Mouse (Mus musculus) CH12.LX (cell line): Measurements from ENCODE around the gene Chd4.

ENCODE experiments used
- CHD2 ChIP-seq: IDR thresholded peaks from 2 replicates; pipeline ENCODE4 v1.6.1; 2011; ENCODE audit warnings: low read length, improper control_type of control experiment
- CTCF ChIP-seq, 2 experiments: IDR thresholded peaks in 1 of 2; conservative IDR thresholded peaks in 1 of 2; 2 replicates each; pipeline ENCODE4 v1.5.1; 2011 to 2012; ENCODE audit warnings: low read depth in 2 of 2, low read length in 2 of 2, improper control_type of control experiment in 1 of 2, inconsistent platforms in 1 of 2, mild to moderate bottlenecking in 1 of 2, moderate library complexity in 1 of 2
- E2F4 ChIP-seq: IDR thresholded peaks from 2 replicates; pipeline ENCODE4 v1.6.1; 2011; ENCODE audit warnings: low read depth, low read length, improper control_type of control experiment; ENCODE audit not compliant: insufficient replicate concordance
- EP300 ChIP-seq: IDR thresholded peaks from 2 replicates; pipeline ENCODE4 v1.6.1; 2011; ENCODE audit warnings: low read length, improper control_type of control experiment
- HCFC1 ChIP-seq: IDR thresholded peaks from 2 replicates; pipeline ENCODE4 v1.6.1; 2012; ENCODE audit warnings: low read depth, mild to moderate bottlenecking, inconsistent platforms, low read length, improper control_type of control experiment
- MAFK ChIP-seq: IDR thresholded peaks from 2 replicates; pipeline ENCODE4 v1.6.1; 2011; ENCODE audit warnings: low read length, improper control_type of control experiment; ENCODE audit not compliant: insufficient replicate concordance
- MAX ChIP-seq: IDR thresholded peaks from 2 replicates; pipeline ENCODE4 v1.6.1; 2011; ENCODE audit warnings: low read length, improper control_type of control experiment
- SIN3A ChIP-seq: IDR thresholded peaks from 2 replicates; pipeline ENCODE4 v1.6.1; 2012; ENCODE audit warnings: low read length, improper control_type of control experiment, inconsistent platforms
- ZKSCAN1 ChIP-seq: IDR thresholded peaks from 2 replicates; pipeline ENCODE4 v1.6.1; 2012; ENCODE audit warnings: low read depth, inconsistent platforms, low read length, improper control_type of control experiment, borderline replicate concordance

DNA sequence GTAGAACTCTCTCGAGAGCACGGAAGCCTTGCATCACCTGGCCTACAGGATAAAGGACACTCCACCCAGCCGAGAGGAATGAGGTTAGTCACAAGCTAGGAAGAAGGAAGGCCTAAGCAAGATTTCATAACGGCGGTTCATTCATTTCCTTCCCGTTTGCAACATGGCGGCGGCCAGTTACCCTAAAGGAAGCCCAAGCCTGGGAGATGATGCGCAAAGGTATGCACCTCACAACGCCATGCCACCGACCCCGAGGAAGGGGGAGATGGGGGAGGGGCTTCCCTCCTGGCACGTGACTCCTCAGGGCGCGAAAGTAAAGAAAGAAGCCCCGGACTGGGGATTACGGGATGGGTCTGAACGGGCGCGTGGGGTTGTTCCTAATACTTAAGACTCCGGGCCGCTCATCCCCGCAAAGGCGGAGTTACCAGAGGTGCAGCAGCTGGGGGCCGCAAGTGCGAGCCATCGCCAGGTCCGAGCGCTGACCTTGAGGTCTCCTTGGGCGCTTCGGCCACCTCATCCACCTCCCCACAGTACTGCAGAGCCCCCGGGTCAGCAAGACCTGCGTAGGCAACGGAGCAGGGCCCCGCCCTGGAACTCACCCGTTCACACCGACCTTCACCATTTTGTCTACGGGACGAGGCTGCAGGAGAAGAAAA lies 69.0 kb downstream of the Chd4 start:
- TF ChIP-seq CTCF (conservative IDR thresholded peaks at IDR 0.05 in 1 of 2, IDR thresholded peaks at IDR 0.05 in 1 of 2; ENCODE audit: low read depth in 2 of 2, low read length in 2 of 2) (no peak), E2F4 (peak; percentile 47; the same call in 1 of the 2 replicates), CHD2 (peak; percentile 32; the same call in 1 of the 2 replicates), HCFC1 (no peak), MAFK (no peak), EP300 (no peak), ZKSCAN1 (no peak), SIN3A (0 out of 2 replicates have a peak, but pooled peaks have one; percentile 31), MAX (peak; percentile 78; the same call in 1 of the 2 replicates)
